Mouse (Mus musculus) midbrain, postnatal 0 days (tissue): ENCODE data around the gene Lmcd1. TPM values are rescaled to one million over a fixed set of nuclear protein-coding genes. Genes with fewer than 3 reads are reported as not detected.

Experiments
- ATAC-seq: fragments of 200-750 bp; cut with Nextera tagmentation; 2 replicates; pipeline ENCODE4 v1.8.0; 2017; ENCODE audit warnings: moderate number of reproducible peaks, mild to moderate bottlenecking, moderate TSS enrichment, moderate library complexity; ENCODE audit not compliant: low FRiP score
- DNase-seq: peaks from one replicate; pipeline ENCODE4 v3.0.0-alpha.2; 2015; ENCODE audit warnings: low spot score
- H3K27ac ChIP-seq: fragments of 300-500 bp; sonication (generic); 2 replicates; pipeline ENCODE4 v1.5.1; 2014; ENCODE audit warnings: low read depth, mild to moderate bottlenecking, low read length, mixed read lengths
- H3K27me3 ChIP-seq: fragments of 300-500 bp; sonication (generic); 2 replicates; pipeline ENCODE4 v1.6.1; 2014; ENCODE audit warnings: low read length, control low read depth, mixed read lengths; ENCODE audit not compliant: insufficient read depth
- H3K36me3 ChIP-seq: fragments of 300-500 bp; sonication (generic); 2 replicates; pipeline ENCODE4 v1.6.1; 2014; ENCODE audit warnings: low read length, control low read depth, mixed read lengths; ENCODE audit not compliant: insufficient read depth
- H3K4me1 ChIP-seq: fragments of 300-500 bp; sonication (generic); 2 replicates; pipeline ENCODE4 v1.6.1; 2014; ENCODE audit warnings: mild to moderate bottlenecking, control low read depth, antibody characterized with exemption, low read length, mixed read lengths; ENCODE audit not compliant: insufficient read depth
- H3K4me2 ChIP-seq: fragments of 300-500 bp; sonication (generic); 2 replicates; pipeline ENCODE4 v1.6.1; 2014; ENCODE audit warnings: low read depth, mild to moderate bottlenecking, low read length, mixed read lengths; ENCODE audit not compliant: poor library complexity, severe bottlenecking
- H3K4me3 ChIP-seq: fragments of 300-500 bp; sonication (generic); 2 replicates; pipeline ENCODE4 v1.5.1; 2014; ENCODE audit warnings: low read depth, mild to moderate bottlenecking, low read length, moderate library complexity
- H3K9ac ChIP-seq: fragments of 300-500 bp; sonication (generic); replicated peaks from 2 replicates; pipeline ENCODE4 v1.6.1; 2014; ENCODE audit warnings: mild to moderate bottlenecking, low read length, moderate library complexity, mixed read lengths; ENCODE audit not compliant: poor library complexity, severe bottlenecking
- H3K9me3 ChIP-seq: fragments of 300-500 bp; sonication (generic); 2 replicates; pipeline ENCODE4 v1.6.1; 2016; ENCODE audit warnings: low read length, control low read depth
- CTCF ChIP-seq: IDR thresholded peaks from 2 replicates; pipeline ENCODE4 v1.5.1; 2016; ENCODE audit warnings: antibody characterized with exemption, mild to moderate bottlenecking
- WGBS: fragments of 180-500 bp; shearing (Covaris S2); extraction: QIAGEN DNeasy Blood & Tissue Kit; methylation state at CpG from one replicate; pipeline ENCODE4 v1.1.7; 2014; 5-methylcytosine and 5-hydroxymethylcytosine counted together
- polyA plus RNA-seq: library from polyadenylated mRNA; unstranded; fragments of >200 nt; fragmentation: Nextera tagmentation; extraction: Ambion mirVana; gene quantifications from 2 replicates; pipeline ENCODE4 v1.2.1, GENCODE M21; 2015
- total RNA-seq: library from RNA; depleted of rRNA; stranded (reverse); fragments of >200 nt; gene quantifications from 2 replicates; pipeline ENCODE4 v1.2.3, GENCODE M21; 2014

Gene Lmcd1
- total and polyA plus RNA-seq, 2 experiments from 2014 or later, result 6.3 to 9.5 TPM

DNA sequence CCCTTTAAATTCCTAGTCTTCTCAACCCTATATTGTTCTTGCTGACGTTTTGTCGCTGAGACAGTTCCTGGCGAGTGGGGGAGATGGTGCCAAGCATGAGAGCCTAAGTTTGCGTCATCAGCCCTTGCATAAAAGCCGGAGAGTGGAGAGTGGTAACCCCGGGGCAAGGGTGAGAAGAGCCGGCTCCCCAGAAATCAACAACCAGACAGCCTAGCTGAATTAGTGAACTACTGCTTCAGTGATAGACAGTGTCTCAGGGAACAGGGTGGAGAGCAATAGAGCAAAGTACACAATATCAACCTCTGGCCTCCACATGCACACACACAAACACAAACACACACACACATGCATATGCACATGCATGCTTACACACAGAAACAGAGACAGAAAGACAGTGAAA lies 26.6 kb downstream of the Lmcd1 start:
- ATAC-seq (no peak), DNase-seq (no peak)
- Histone ChIP-seq H3K9ac (no peak overlapping the region), H3K4me3 (no peak overlapping the region), H3K27me3 (no peaks in the 10 kb centered on the region), H3K4me1 (no peaks in the 10 kb centered on the region), H3K4me2 (no peak overlapping the region), H3K36me3 (no peaks in the 10 kb centered on the region), H3K27ac (no peak overlapping the region), H3K9me3 (no peaks in the 10 kb centered on the region)
- 83% methylated on average over 7 of the region's 7 CpGs for WGBS
- no peak for TF ChIP-seq CTCF

DNA sequence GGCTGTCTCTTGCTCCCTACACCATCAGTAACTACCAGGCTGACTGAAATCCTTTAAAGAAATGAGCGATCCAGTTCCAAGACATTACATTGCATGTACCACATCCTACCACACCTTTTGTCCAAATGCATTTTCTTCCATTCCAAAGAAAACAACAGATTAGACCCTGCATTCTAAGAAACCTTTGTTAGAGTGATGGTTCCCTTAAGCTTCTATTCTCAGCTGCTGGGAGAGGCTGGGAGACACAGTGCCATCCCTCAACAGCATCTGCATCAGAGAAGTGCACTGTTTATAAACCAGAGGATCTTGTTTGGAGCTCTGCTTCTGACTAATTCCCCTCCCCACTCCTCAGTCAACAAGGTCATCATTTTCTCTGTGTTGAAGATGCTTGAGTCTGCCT lies 27.1 kb downstream of the Lmcd1 start:
- no peaks in the 10 kb centered on the region for H3K4me1 ChIP-seq
- no peak for ATAC-seq
- no peak for DNase-seq
- 81% methylated on average over 1 of the region's 1 CpGs for WGBS
- no peak for TF ChIP-seq CTCF
- no peaks in the 10 kb centered on the region for H3K27me3 ChIP-seq
- H3K9ac ChIP-seq, result no peak overlapping the region
- H3K27ac ChIP-seq, result no peak overlapping the region
- no peaks in the 10 kb centered on the region for H3K9me3 ChIP-seq
- no peak overlapping the region for H3K4me3 ChIP-seq
- H3K36me3 ChIP-seq, result no peaks in the 10 kb centered on the region
- H3K4me2 ChIP-seq, result no peak overlapping the region

- no peak for TF ChIP-seq CTCF
- DNase-seq, result no peak
- H3K4me1 ChIP-seq, result no peaks in the 10 kb centered on the region
- no peaks in the 10 kb centered on the region for H3K27me3 ChIP-seq
- H3K9me3 ChIP-seq, result no peaks in the 10 kb centered on the region
- no peak overlapping the region for H3K4me2 ChIP-seq
- H3K36me3 ChIP-seq, result no peaks in the 10 kb centered on the region
- H3K9ac ChIP-seq, result no peak overlapping the region
- no peak overlapping the region for H3K4me3 ChIP-seq
- WGBS, result 73% methylated on average over 7 of the region's 7 CpGs
- no peak overlapping the region for H3K27ac ChIP-seq
- no peak for ATAC-seq
Measured at GRCm38 (mm10) chr6:112302248-112302647, 28.7 kb downstream of the Lmcd1 start.

- Histone ChIP-seq H3K4me1 (no peaks in the 10 kb centered on the region), H3K27me3 (no peaks in the 10 kb centered on the region), H3K27ac (no peak overlapping the region), H3K36me3 (no peaks in the 10 kb centered on the region), H3K4me3 (no peak overlapping the region), H3K9ac (no peak overlapping the region), H3K4me2 (no peak overlapping the region), H3K9me3 (no peaks in the 10 kb centered on the region)
- DNase-seq (no peak), ATAC-seq (no peak)
- 83% methylated on average over 9 of the region's 9 CpGs for WGBS
- no peak for TF ChIP-seq CTCF
Measured at GRCm38 (mm10) chr6:112302814-112303383, 29.3 kb downstream of the Lmcd1 start.

DNA sequence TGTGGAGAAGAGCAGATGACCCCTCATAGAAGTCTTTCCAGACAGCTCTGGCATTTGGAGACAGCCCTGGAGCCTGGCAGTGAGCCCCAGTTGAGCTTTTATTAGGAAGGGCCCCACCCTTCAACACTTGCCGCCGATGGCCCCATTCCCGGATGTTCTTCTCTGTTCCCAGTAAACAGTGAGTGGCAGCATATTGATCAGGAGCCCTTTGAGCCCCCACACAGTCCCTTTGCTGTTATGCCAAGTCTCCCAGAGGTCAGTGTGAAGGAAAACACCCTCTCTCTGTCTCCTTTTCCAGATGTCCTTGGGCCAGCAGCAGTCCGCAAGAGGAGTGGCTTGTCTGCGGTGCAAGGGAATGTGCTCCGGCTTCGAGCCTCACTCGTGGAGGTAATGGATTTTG lies 31.2 kb downstream of the Lmcd1 start:
- Histone ChIP-seq H3K9me3 (no peaks in the 10 kb centered on the region), H3K36me3 (no peaks in the 10 kb centered on the region), H3K4me3 (no peak overlapping the region), H3K9ac (no peak overlapping the region), H3K27me3 (no peaks in the 10 kb centered on the region), H3K4me1 (no peaks in the 10 kb centered on the region), H3K27ac (no peak overlapping the region), H3K4me2 (no peak overlapping the region)
- DNase-seq (peak; percentile 24), ATAC-seq (no peak)
- WGBS, result 72% methylated on average over 8 of the region's 8 CpGs
- TF ChIP-seq CTCF, result no peak

DNA sequence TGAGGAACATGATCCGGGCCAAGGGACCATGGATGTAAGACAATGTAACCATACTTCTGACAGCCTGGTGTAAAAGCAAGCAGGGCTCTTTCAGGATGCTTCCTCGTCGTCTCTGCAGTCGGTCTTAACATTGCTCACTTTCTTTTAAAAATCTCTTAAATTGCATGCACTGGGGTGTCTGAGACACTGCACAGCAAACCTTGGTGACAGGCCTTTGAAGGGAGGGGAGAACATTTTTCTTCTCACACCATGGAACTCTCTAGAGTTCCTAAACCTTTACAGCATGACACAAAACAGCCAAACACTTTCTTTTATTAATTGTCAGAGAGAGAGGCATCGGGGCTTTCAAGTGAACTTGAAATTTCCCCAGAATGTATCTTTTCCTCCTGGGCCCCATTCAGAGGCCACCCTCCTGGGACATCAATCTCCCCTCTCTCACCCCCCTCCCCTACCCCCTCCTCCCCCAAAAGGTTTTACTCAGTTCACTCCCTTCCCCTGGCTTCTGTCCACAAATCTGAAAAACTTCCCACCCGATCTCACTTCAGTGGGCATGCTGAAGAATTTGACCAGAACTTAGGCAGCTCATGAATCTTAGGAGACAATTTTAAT lies 35.9 kb downstream of the Lmcd1 start:
- Histone ChIP-seq H3K36me3 (no peaks in the 10 kb centered on the region), H3K27me3 (no peaks in the 10 kb centered on the region), H3K9ac (no peak overlapping the region), H3K4me2 (no peak overlapping the region), H3K4me3 (no peak overlapping the region), H3K27ac (no peak overlapping the region), H3K4me1 (no peaks in the 10 kb centered on the region), H3K9me3 (no peaks in the 10 kb centered on the region)
- ATAC-seq (no peak), DNase-seq (peak; percentile 30)
- WGBS, result 59% methylated on average over 6 of the region's 6 CpGs
- no peak for TF ChIP-seq CTCF
